Mouse (Mus musculus) central nervous system, embryonic 14 days (tissue): Measurements from ENCODE around the gene Brix1. TPM values are rescaled to one million over a fixed set of nuclear protein-coding genes. Genes with fewer than 3 reads are reported as not detected.

ENCODE experiments used
- polyA plus RNA-seq: library from polyadenylated mRNA; depleted of rRNA; stranded (reverse); fragments of >200 nt; gene quantifications from 2 replicates; pipeline ENCODE4 v1.2.3, GENCODE M21; 2012; rRNA removed

Gene Brix1
- 24.8 and 25.7 TPM in 2 replicates for polyA plus RNA-seq

GRCm38 (mm10) chr15:10485484-10486364, at the start of gene Brix1, which contains the start of gene Rad1:
Gene Brix1 (minus strand): TSS chr15:10485947.
Gene Rad1 (plus strand): TSS chr15:10486018.

DNA sequence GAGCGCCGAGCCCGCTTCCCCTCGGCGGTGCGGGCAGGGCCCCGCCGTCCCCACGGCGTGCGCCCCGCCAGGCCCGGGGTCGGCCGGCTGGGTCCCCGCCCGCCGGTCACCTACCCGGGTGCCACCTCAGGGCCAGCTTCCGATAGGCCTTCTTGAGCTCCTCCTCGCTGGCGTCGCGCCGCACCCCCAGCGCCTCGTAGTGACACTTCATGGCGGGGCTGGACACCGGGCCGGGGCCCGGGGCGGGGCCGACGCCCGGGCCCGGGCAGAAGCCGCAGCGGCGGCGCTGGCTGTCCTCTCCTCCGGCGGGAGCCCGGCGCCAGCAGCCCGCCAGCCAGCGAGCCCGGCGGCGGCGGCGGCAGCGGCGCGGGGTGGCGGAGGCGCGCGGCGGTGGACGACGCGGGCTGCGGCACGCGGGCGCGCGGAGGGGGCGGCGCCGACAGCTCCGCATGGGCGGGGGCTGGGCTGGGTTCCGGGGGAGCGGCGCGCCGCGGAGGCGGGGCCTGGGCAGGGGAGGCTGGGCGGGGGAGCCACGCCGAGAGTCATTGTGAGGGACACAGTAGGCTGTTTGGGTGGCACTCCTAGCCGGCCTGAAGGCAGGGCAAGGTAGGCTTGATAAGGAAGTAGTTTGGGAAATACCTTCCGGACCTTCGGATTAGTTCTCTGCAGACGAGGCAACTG, 15.5 kb downstream of the Brix1 start, which contains the start of gene Dnajc21:
Gene Dnajc21 (minus strand): TSS at position 366 of the 681 bp plus-strand sequence.

Other genes with a start within 250 kb of the Brix1 start
- gene Gm21973, start 160.6 kb downstream of the Brix1 start, polyA plus RNA-seq: not detected in 2 replicates
- not detected in 2 replicates for gene Agxt2, start 127.4 kb downstream of the Brix1 start, polyA plus RNA-seq
- gene Dnajc21, start 15.4 kb downstream of the Brix1 start, polyA plus RNA-seq: 13.5 and 13.8 TPM in 2 replicates
- gene Rad1, start 71 bp upstream of the Brix1 start, polyA plus RNA-seq: 23.7 and 26.4 TPM in 2 replicates
- gene Ttc23l, start 72.7 kb upstream of the Brix1 start, polyA plus RNA-seq: not detected in 2 replicates
- 23.4 and 25.7 TPM in 2 replicates for gene Rai14, start 228.7 kb upstream of the Brix1 start, polyA plus RNA-seq